Mouse (Mus musculus): ENCODE results near the gene Surf2.

The Surf2 gene

DNA sequence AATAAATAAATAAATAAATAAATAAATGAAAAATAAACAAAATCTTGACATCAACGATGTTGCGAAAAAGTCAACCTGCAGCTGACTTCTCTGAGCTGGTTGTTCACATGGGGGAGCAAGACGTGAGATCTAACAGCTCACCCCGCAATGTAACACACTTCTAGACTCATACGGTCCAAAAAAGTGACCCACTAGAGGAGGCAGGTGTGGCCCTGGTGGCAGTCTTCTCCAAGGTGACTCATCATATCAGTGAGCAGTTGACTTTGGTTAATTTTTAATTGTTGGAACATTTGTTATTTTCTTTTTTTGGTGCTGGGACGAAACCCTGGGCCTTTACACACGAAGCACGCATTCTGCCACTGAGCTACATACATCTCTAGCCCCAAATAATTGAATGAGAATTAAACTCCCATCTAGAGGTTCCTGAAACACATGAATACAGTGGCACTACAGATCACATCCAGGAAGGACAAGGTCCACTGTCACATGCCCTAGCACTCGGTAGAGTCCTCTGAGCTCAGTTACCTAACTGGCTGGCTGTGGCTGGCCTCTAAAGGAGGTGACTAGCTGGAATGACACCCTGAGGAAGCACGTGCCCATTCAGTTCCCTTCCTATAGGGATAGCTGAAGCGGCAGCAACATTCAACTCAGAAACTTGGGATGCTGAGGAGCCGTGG lies 40.8 kb downstream of the Surf2 start:
- in situ Hi-C loops (cut with MseI, MboI): no loop called here

GRCm38 (mm10) chr2:26957488-26957859 lies 41.3 kb downstream of the Surf2 start:
- in situ Hi-C loops (cut with MseI, MboI): no loop called here

DNA sequence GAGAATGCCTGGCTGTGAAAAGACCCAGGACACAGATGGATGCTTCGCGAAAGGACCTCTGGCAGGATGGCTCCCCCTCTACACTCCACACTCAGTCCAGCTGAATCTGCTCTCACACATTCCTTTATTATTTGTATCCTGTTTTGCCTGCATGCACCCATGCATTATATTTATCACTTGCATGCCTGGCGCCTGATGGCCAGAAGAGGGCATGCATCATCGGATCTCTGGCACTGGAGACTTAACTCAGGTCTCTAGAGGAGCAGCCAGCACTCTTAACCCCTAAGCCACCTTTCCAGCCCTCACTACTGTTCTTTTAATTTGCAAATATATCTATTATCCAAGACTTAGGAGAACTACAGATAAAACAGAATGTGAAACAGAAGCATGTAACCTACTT lies 44.6 kb downstream of the Surf2 start:
- in situ Hi-C loops (cut with MseI, MboI): no loop called here

GRCm38 (mm10) chr2:26963923-26964723 lies 48.0 kb downstream of the Surf2 start, which contains the start of gene Rexo4:
Gene Rexo4 (minus strand): TSS chr2:26964386.
- in situ Hi-C loops (cut with MseI, MboI): no loop called here

DNA sequence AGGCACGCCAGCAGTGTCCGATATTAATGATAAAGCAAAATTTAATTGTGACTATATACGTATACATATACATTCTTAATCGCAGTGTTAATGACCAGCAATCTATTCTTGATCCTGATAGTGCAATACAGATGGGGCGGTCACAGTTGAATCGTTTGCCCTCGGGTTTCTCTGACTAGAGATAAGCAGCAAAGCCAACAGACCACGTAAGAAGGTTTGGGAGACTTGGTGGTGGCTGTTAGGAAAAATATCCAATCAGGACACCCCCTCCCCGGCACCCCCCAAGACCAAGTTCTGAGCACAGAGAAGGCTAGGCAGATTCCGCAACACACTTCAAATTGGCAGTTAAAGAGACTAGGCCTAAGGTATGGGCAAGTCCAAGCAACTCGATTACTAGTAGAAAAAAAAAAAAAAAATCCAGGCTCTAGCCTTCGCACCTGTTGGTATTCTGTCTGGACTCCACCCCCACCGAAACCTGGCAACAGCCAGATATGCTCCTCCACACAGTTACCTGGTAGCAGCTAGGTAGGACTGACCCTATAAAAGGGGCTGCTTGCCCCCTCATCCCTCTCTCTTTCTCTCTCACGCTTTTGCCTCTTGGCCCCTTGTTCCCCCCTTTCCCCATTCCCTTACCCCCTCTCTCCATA lies 48.7 kb downstream of the Surf2 start:
- in situ Hi-C loops (cut with MseI, MboI): no loop called here

DNA sequence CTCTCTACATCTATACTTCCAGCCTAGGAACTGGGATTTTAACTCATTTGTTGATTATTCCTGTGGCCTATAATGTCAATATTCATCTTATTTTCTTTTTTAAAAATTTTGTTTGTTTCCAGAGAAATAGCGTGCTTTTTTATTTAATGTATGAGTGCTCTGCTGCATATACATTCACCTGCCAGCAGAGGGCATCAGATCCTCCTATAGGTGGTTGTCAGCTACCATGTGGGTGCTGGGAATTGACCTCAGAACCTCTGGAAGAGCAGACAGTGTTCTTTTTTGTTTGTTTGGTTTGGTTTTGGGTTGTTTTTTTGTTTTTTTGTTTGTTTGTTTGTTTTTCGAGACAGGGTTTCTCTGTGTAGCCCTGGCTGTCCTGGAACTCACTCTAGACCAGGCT lies 51.1 kb downstream of the Surf2 start:
- in situ Hi-C loops (cut with MseI, MboI): no loop called here

Measured in mouse trophoblast stem cell (cell line).